Mouse (Mus musculus) G1E (cell line): ENCODE measurements around the gene Cdk6.

Experiments
- CTCF ChIP-seq: IDR thresholded peaks from 2 replicates; pipeline ENCODE4 v1.5.1; 2012; ENCODE audit warnings: low read depth, low read length, inconsistent platforms, mixed read lengths
- GATA1 ChIP-seq: IDR thresholded peaks from 2 replicates; pipeline ENCODE4 v1.6.1; 2012; ENCODE audit warnings: borderline replicate concordance, low read length, inconsistent platforms, mixed read lengths
- GATA2 ChIP-seq: IDR thresholded peaks from 2 replicates; pipeline ENCODE4 v1.6.1; 2012; ENCODE audit warnings: low read depth, low read length, inconsistent platforms, borderline replicate concordance

DNA sequence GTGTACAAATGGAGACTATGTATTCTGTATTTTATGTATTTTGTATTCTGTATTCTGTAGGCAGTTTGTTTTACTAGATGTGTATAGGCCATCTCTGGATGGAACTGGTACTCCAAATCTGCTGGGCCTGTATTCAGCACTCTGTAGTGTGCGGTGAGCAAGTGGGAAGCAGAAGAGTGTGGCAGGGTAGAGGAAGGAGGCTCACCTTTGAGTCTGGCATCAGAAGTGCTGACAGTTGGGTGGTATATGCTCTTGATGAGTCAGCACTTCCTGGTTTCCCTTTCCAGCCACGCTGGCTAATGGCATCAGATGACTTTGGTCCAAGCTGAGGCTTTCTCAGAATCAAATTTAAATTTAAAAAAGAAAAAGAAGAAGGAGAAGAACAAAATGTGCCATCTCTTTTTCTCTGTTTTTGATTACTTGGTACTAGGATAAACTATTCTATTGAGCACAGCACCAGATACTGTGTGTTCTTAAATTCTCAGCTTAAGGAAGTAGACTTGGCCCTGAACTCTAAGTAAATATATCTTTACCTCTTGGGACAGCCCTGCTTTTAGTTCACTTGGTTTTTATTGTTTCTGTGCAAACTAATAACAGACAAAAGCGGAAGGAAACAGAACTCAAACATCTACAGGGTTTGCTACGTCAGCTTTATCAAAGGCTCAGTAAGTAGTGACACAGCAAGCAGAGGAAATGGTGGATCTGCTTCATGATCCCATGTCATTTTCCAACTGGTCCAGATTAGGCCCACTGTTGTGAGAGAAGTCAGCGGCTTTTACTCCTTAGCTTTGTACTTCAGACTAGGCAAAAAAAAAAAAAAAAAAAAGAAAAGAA is 17.6 kb downstream of the Cdk6 start:
- TF ChIP-seq CTCF (no peak), GATA2 (no peak), GATA1 (no peak)
